Mouse (Mus musculus) megakaryocyte, embryonic 14.5 days (primary cell): ENCODE results near the gene Nova1.

ENCODE experiments used
- FLI1 ChIP-seq: IDR thresholded peaks from 2 replicates; pipeline ENCODE4 v1.6.1; 2012; ENCODE audit warnings: low read length, inconsistent platforms, mixed read lengths
- GATA1 ChIP-seq: IDR thresholded peaks from 3 replicates; pipeline ENCODE4 v1.6.1; 2012; ENCODE audit warnings: mixed read lengths, low read length, inconsistent platforms, borderline replicate concordance

GRCm38 (mm10) chr12:46754325-46754848 is 64.3 kb downstream of the Nova1 start:
- TF ChIP-seq GATA1 (no peak), FLI1 (no peak)
